Mouse (Mus musculus) embryonic fibroblast, embryonic 13.5 days (primary cell): ENCODE measurements at regions not wholly inside any gene's neighbourhood (a gene's known extent, or its start where the extent isn't known, plus 50 kb on each side); places are given as distances from the start of the nearest gene placed in this dataset.

Source experiments
- CTCF ChIP-seq: IDR thresholded peaks from 2 replicates; pipeline ENCODE4 v1.5.1; 2011; ENCODE audit warnings: mild to moderate bottlenecking, control low read depth, low read length, moderate library complexity, borderline replicate concordance; ENCODE audit not compliant: insufficient read depth
- POLR2A ChIP-seq: IDR thresholded peaks from 2 replicates; pipeline ENCODE4 v1.6.1; 2011; ENCODE audit warnings: low read depth, mild to moderate bottlenecking, control low read depth, low read length, moderate library complexity

GRCm38 (mm10) chr5:46137695-46138094 is 280.3 kb upstream of the Lcorl start:
- no peak for TF ChIP-seq POLR2A
- no peak for TF ChIP-seq CTCF
